Mouse (Mus musculus): ENCODE results near the gene L1cam.

DNA sequence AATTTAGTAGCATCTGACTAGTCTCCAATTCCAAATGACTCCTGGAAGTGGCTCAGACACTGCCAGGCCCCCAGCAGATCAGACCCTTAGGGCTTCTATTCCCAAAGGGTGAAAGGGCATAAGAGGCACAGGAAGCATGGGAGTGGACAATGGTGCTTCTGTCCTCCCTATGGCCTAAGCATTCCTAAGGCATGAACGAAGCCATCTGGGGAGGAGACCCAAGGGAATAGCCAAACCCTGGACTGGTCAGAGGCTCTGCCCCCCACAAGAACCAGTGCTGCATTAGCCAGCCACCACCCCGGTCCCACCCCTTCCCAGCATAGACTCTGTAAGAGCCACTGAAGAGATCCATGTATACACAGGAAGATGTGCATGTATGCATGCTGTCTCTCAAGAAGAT is 20.0 kb downstream of the L1cam start:
- TF ChIP-seq EP300 (IDR thresholded peaks at IDR 0.05) (no peak), CTCF (IDR thresholded peaks at IDR 0.05) (no peak)
